Mouse (Mus musculus): Measurements from ENCODE around the gene Dgka.

GRCm38 (mm10) chr10:128671148-128671547 lies 73.5 kb downstream of the Dgka start:
- TF ChIP-seq POLR2A (IDR thresholded peaks at IDR 0.05; ENCODE audit: low read depth, low read length) (no peak), CTCF (IDR thresholded peaks at IDR 0.05; ENCODE audit: borderline replicate concordance, insufficient read depth, low read length) (no peak)
